Mouse (Mus musculus) liver, postnatal 0 days (tissue): ENCODE data around the gene 1520401A03Rik.

Source experiments
- CTCF ChIP-seq: sonication (generic); IDR thresholded peaks from 2 replicates; pipeline ENCODE4 v1.5.1; 2016; ENCODE audit warnings: antibody characterized with exemption, low read depth
- EP300 ChIP-seq: IDR thresholded peaks from 2 replicates; pipeline ENCODE4 v1.6.1; 2016; ENCODE audit warnings: antibody characterized with exemption, low read depth, mild to moderate bottlenecking

- TF ChIP-seq CTCF = no peak
- TF ChIP-seq EP300 = no peak
Measured at GRCm38 (mm10) chr17:23730441-23730840, 7.9 kb upstream of the 1520401A03Rik start.
